In the genomic region with DNA sequence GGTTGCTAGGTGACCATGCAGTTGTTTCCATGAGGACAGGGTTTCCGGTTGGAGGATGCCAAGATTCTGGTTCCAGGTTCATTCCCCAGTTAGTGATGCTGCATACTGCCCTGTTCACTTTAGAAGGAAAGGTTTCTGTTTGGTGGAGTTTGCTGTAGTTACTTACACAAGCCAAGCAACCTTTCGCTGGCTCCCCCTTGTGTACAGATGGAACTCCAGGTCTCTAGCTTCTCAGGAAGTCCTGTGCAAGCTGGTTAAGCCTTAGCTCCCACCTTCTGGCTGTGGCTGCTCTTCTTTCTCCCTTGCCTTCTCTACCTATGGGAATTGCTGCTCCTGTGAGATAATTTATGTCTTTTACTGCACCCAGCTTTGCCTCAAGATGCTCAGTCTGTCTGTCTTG, we compare ENCODE assay signal across 9 mouse cellular contexts. TPM values are rescaled to one million over a fixed set of nuclear protein-coding genes. Genes with fewer than 3 reads are reported as not detected.
DNase-seq lines count a peak whose midpoint lies in the region; ATAC-seq and TF ChIP-seq lines count a peak whose summit lies in the region.
"Had no signal": no experiment of that assay in that cellular context is flagged by ENCODE, and none has a peak within 500 bp of the region (broad histone marks: within the 10 kb centered on the region; RNA-seq: fewer than 3 reads in every experiment).

No protein-coding gene starts in this region.

- H3K9me3 ChIP-seq in intestine, postnatal 0 days (ENCODE audit: control insufficient read depth), result no peaks in the 10 kb centered on the region
- H3K9me3 ChIP-seq in intestine, embryonic 16.5 days (ENCODE audit: control insufficient read depth, low read length), result no peaks in the 10 kb centered on the region

- no peak overlapping the region for H3K27ac ChIP-seq in intestine, postnatal 0 days (ENCODE audit: low read depth, low read length)
- no peak overlapping the region for H3K27ac ChIP-seq in intestine, embryonic 16.5 days (ENCODE audit: low read length)
- H3K27ac ChIP-seq: liver, embryonic 14.5 days had no signal

- no peak for ATAC-seq in intestine, postnatal 0 days
- ATAC-seq in intestine, embryonic 16.5 days, result no peak

- no peak overlapping the region for H3K9ac ChIP-seq in intestine, postnatal 0 days (ENCODE audit: low read depth, low read length)
- no peak overlapping the region for H3K9ac ChIP-seq in intestine, embryonic 16.5 days (ENCODE audit: low read depth, low read length)
- H3K9ac ChIP-seq: liver, embryonic 14.5 days had no signal

- no peaks in the 10 kb centered on the region for H3K27me3 ChIP-seq in intestine, postnatal 0 days (replicated peaks; ENCODE audit: control insufficient read depth, insufficient read depth, low read length)
- H3K27me3 ChIP-seq in intestine, embryonic 16.5 days (replicated peaks; ENCODE audit: control insufficient read depth, insufficient read depth, low read length), result no peaks in the 10 kb centered on the region

- no peaks in the 10 kb centered on the region for H3K36me3 ChIP-seq in intestine, postnatal 0 days (ENCODE audit: control insufficient read depth, insufficient read depth)
- no peaks in the 10 kb centered on the region for H3K36me3 ChIP-seq in intestine, embryonic 16.5 days (ENCODE audit: control insufficient read depth, insufficient read depth, low read length)

- no peaks in the 10 kb centered on the region for H3K4me1 ChIP-seq in intestine, postnatal 0 days (replicated peaks; ENCODE audit: control insufficient read depth, insufficient read depth, low read length)
- H3K4me1 ChIP-seq in intestine, embryonic 16.5 days (ENCODE audit: control insufficient read depth, insufficient read depth, low read length), result no peaks in the 10 kb centered on the region; the same call in 1 of the 2 replicates

- H3K4me2 ChIP-seq in intestine, postnatal 0 days (replicated peaks; ENCODE audit: low read depth), result no peak overlapping the region
- H3K4me2 ChIP-seq in intestine, embryonic 16.5 days (ENCODE audit: low read depth, low read length), result no peak overlapping the region

- peak; percentile 63 for TF ChIP-seq CTCF in intestine, postnatal 0 days (IDR thresholded peaks at IDR 0.05; ENCODE audit: low read depth)

- no peak overlapping the region for H3K4me3 ChIP-seq in intestine, postnatal 0 days (ENCODE audit: low read depth, low read length)
- no peak overlapping the region for H3K4me3 ChIP-seq in intestine, embryonic 16.5 days (ENCODE audit: low read length)

- WGBS in intestine, postnatal 0 days, result 66% methylated on average over 2 of the region's 2 CpGs
- WGBS in intestine, embryonic 16.5 days, result 63% methylated on average over 2 of the region's 2 CpGs

- peak; percentile 79 for DNase-seq in 3T3-L1 (ENCODE audit: low read depth, low spot score)
- peak; percentile 37 for DNase-seq in ES-CJ7 (ENCODE audit: low read depth, low spot score)
- DNase-seq in forelimb bud, embryonic 11.5 days (ENCODE audit: low read depth, low spot score), result peak; percentile 50
- no peak for DNase-seq in testis, postnatal 10 days (ENCODE audit: low spot score)
- DNase-seq in gastrocnemius, adult 18-20 months (ENCODE audit: low spot score), result no peak
- no peak for DNase-seq in spleen, postnatal 14 days (ENCODE audit: low spot score in 2 of 2)

RNA-seq across cellular contexts. Expression of a gene that starts 52.5 kb away (rescaled TPM):
- polyA plus RNA-seq in intestine, postnatal 0 days (2015; fragmentation: Nextera tagmentation; extraction: Ambion mirVana), result 0.48 and 0.98 TPM in 2 replicates
- polyA plus RNA-seq in intestine, embryonic 16.5 days (2015; fragmentation: Nextera tagmentation; extraction: Ambion mirVana), result 1.0 and 1.9 TPM in 2 replicates
- under 1 TPM; 0.07 to 0.09 TPM for total RNA-seq in gastrocnemius, adult 18-20 months (2021)

Comparison
In these comparisons a context has a peak if more than half of its experiments do, and no peak if none do; other contexts are left out.
1. DNase-seq: peak in 3T3-L1 (single experiment), ES-CJ7 (single experiment) and forelimb bud, embryonic 11.5 days (single experiment); none in testis, postnatal 10 days (single experiment), gastrocnemius, adult 18-20 months (single experiment) and spleen, postnatal 14 days (0 of 2).